Mouse (Mus musculus): Measurements from ENCODE around the gene Sez6. TPM values are rescaled to one million over a fixed set of nuclear protein-coding genes. Genes with fewer than 3 reads are reported as not detected.

Gene Sez6
- total RNA-seq, 1 experiment from 2014 or later, result not detected

DNA sequence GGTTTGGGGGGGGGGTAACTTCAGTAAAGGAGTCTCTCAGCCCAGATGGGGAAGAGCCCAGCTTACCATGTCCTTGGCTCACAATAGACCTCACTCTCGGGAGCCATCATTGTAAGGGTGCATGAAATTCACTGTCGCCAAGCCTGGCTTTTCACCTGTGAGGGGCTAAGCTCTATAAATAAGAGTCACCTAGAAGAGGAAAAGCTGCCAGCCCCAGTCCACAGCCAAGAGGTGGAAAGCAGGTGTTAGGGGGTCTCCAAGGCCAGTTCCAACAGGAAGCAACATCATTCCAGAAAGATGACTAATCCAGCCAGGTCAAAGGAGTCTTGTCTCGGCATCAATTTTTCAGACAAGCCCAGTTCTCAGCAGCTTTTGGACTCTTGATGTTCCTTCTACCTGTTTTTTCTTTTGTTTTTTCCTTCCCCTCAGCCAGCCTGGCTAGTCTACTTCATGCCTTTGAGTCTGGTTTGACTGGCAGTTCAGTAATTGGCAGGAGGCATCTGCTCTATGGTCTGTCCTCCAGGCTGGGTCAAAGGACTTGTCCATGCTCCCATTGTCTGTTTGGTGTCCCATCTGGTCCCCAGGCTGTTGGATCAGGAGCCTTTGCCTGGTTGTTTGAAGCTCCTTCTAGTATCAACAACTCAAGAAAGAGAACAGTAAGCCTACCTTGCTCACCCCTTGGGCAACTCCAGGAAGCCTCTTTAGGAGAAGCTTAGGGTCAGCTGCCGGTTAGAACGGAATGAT is 4.1 kb downstream of the Sez6 start:
- ATAC-seq (ENCODE audit: extremely low read depth, insufficient number of reproducible peaks, low FRiP score, poor library complexity, severe bottlenecking), result no peak

DNA sequence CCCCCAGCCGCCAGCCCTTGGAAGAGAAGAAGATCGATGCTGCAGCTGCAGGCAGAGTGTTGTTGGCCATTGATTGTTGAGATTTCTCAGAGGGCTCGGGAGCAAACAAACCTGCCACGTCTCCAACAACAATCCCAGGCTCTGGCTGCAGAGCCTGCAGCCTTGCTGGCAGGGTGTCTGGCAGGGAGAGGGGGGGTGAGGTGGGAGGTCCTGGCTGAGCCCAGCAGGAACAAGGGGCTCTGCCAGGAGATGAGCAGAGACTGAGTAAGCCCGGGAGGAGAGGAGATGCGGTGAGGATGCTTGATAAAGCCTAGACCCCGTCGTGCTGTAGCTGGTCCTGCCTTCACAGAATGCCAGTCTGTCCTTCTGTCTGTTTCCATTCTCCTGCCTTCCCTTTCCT is 6.2 kb downstream of the Sez6 start:
- no peak for ATAC-seq (ENCODE audit: extremely low read depth, insufficient number of reproducible peaks, low FRiP score, poor library complexity, severe bottlenecking)

DNA sequence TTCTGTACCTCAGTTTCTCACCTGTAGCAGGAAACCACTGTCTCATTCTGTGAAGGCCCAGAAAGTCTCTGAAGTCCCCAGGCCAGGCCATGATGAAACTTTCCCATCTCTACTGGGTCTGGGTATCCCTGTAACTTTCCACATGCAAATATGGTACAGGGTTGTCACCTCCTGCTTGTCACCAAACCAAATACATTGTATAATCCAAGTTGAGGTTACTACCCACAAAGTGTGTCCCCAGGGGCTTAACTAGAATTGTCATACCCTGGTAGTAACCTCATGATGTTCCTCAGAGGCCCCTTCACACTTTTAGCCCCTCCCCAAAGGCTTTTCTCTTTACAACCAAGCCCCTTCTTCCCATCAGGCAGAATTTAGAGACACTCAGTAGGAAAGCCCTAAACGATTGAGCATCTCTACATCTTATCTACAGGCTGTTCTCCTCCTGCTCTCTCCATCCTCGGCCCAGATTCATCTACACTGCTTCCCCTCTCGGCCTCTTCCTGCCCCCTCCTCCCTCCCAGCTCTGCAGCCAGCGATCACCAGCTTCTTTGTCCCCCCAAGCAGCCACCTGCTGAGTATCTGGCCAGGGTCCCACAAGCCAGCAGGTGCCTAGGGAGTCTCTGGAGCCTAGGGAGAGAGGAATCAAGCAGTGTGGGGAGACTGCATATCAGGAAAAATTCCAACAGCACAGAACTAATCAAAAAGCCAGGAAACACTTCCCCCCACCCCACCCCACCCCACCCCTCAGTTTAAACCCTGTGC is 7.2 kb downstream of the Sez6 start:
- ATAC-seq (ENCODE audit: extremely low read depth, insufficient number of reproducible peaks, low FRiP score, poor library complexity, severe bottlenecking), result no peak

DNA sequence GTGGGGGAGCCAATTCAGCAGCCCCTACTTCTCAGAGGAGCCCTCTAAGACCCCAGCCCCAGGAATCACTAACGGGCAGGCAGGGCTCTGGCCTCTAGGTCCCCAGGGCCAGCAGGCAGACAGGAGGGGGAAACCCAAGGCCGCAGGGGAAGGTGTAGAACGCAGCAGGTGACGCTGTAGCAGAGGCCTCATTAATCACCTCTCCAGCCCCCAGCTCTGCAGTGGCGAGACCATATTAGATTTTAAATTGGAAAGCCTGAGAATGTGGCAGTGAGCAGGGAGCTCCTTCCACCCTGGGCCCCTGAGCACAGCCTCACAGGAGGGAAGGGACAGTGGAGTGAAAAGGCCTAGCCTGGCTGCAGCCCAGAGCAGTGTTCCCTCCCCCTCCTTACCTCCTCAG is 11.6 kb downstream of the Sez6 start:
- ATAC-seq (ENCODE audit: extremely low read depth, insufficient number of reproducible peaks, low FRiP score, poor library complexity, severe bottlenecking), result no peak

DNA sequence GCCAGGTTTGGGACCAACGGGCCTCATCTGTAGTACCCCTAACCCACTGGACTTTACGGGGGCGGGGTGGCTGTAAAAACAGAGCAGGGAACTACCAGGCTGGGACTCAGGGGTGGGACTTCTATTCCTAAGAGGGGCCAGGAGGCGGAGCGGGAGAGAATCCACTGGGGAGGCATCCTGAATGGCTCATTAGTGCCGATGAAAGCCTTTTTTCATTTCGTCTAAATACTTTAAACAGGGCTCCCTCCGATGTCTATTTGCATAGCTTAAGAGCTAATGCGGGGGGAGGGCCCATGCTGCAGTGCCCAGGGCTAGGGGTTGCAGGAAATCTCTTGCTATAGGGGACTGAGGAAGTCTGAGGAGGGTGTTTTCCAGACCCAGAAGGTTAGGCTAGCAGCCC is 17.3 kb downstream of the Sez6 start:
- ATAC-seq (ENCODE audit: extremely low read depth, insufficient number of reproducible peaks, low FRiP score, poor library complexity, severe bottlenecking), result no peak

DNA sequence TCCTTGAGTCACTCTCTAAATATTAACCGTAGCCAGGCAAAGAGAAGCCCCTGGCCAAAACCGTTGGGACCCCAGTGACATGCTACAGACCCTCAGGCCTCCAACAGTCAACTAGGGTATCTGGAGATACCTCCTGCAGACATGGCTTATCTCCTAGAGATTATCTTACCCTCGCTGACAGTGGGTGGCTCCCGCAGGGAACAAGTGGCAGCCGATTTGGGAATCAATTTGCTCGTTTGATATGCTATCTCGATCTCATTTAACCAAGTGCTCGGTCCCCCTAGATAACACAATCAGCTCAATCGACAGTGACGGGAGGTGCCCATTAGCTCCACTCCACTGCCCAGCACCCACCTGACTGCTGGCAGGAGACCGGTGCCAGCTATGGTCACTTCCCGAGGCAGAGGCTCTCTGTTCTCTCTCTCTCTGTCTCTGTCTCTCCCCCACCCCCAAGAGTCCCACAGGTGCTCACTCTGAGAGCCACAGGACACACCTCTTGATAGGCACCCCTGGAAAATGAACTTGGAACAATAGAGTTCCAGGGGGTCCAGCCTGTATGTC is 19.6 kb downstream of the Sez6 start:
- no peak for ATAC-seq (ENCODE audit: extremely low read depth, insufficient number of reproducible peaks, low FRiP score, poor library complexity, severe bottlenecking)

DNA sequence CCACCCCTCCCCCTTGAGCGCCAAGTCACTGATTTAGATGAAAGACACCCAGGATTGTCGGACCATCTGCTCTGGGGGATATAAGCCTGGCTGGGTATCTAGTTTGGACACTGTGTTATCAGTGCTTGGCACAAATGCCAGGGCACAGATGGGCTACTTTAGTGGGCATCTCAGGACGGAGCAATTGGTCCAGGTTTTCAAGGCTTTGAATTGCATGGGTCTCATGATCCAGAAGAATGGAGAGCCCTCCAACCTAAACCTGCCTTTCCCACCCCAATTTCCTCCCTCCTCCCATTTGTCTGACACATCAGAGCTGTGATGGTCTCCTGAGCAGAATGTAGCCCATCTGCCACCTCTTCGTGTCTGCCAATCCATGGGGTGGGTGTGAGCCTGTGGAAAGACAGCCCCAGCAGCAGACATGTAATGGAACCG is 20.2 kb downstream of the Sez6 start:
- no peak for ATAC-seq (ENCODE audit: extremely low read depth, insufficient number of reproducible peaks, low FRiP score, poor library complexity, severe bottlenecking)

DNA sequence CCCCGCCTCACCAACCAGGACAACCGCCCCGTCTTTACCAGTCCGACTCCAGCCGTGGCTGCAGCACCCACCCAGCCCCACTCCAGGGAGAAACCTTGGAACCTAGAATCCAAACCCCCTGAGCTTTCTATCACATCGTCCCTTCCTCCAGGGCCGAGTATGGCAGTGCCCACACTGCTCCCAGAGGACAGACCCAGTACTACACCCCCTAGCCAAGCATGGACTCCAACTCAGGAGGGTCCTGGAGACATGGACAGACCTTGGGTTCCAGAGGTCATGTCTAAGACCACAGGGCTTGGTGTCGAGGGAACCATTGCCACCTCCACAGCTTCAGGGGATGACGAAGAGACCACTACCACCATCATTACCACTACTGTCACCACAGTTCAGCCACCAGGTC is 23.1 kb downstream of the Sez6 start:
- ATAC-seq (ENCODE audit: extremely low read depth, insufficient number of reproducible peaks, low FRiP score, poor library complexity, severe bottlenecking), result 0 out of 2 replicates have a peak, but pooled peaks have one; percentile 6

DNA sequence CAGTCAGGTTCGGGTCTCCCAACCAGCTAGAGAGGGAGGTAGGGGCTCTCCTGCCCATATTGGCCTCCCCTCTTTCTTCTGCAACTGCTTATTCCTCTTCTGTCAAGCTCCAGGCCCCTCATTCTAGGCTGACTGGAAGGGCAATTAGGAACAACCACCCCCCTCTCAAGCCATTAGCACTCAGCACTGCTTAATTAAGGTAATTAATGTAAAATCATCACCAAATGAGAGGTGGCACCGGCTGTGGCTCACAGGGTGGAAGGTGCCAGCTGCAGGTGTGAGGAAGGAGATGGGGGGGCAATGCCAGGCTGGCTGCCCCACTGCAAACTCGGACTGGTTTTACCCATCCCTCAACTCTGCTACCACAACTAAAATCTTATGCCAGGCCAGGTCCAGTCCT is 25.8 kb downstream of the Sez6 start:
- ATAC-seq (ENCODE audit: extremely low read depth, insufficient number of reproducible peaks, low FRiP score, poor library complexity, severe bottlenecking), result no peak

DNA sequence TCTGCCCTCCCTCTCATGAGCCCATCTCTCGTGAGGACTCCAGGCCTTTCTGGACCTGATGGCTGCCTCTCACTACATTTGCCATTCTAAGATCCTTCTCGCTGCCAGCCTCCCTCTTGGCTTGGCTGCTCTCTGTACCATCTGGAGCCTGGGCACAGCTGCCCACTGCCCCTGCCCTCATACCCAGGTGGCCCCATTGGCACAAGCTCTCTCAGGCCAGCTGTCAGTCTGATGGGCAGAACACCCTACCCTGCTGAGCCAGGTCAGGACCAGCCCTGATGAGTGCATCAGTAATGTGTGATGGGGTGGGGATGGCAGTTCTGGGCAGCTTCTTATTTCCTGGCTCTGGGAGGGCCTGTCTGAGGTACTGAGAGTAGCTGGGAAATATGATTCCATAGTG is 27.7 kb downstream of the Sez6 start:
- no peak for ATAC-seq (ENCODE audit: extremely low read depth, insufficient number of reproducible peaks, low FRiP score, poor library complexity, severe bottlenecking)

DNA sequence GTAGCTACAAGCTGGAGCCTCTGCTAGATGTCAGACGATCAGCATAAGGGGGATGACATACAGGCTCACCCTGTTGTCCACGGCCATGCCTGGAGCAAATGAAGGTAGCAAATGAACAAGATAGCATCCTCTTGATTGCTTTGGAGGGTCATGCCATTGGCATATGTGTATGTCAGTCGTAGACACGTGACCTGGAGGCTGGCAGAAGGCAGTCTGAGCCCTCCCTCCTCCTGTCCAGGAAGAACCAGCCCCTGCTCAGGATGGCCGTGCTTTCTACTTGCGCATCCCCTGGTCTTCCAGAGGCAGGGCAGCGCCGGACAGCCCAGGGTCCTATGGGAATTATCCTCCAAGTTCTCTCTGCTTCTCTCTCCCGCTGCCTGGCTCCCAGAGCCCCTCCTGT is 28.3 kb downstream of the Sez6 start:
- no peak for ATAC-seq (ENCODE audit: extremely low read depth, insufficient number of reproducible peaks, low FRiP score, poor library complexity, severe bottlenecking)

DNA sequence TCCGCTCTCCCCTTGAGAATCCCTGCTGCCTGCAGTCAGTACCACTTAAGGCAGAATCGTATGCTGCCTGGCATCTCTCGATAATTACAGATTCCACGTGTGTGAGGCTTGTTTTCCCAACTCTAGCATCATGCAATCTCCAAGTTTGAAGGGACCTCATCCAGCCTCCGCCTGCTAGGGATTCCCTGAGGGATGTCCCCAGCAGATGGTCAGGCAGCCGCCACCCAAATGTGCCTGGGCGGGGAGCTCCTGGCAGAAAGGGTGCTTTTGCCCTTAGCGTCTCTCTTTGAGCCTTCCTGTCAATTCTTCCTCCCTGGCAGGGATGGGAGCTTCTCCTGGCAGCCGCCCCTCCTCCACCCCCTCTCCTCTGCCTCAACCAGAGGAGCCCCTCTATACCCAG is 29.6 kb downstream of the Sez6 start:
- ATAC-seq (ENCODE audit: extremely low read depth, insufficient number of reproducible peaks, low FRiP score, poor library complexity, severe bottlenecking), result no peak

DNA sequence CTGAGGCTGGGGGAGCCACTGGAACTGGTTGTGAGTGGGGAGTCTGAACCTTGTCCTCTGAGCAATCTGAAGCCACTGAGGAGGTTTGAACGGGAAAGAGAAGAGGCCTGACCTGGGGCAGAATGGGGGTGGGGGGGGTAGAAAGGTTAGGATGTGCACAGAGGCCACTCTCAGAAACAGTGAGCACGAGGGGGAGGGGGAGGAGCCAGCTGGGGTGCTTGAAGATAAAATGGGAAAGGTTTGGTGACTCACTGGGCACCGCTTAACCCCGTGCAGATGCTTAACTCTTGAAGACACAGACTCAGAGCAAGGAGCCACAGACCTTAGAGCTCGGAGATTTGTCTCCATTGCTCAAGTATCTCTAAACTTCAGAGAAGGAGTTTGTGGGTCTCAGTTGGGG is 30.3 kb downstream of the Sez6 start:
- ATAC-seq (ENCODE audit: extremely low read depth, insufficient number of reproducible peaks, low FRiP score, poor library complexity, severe bottlenecking), result no peak

DNA sequence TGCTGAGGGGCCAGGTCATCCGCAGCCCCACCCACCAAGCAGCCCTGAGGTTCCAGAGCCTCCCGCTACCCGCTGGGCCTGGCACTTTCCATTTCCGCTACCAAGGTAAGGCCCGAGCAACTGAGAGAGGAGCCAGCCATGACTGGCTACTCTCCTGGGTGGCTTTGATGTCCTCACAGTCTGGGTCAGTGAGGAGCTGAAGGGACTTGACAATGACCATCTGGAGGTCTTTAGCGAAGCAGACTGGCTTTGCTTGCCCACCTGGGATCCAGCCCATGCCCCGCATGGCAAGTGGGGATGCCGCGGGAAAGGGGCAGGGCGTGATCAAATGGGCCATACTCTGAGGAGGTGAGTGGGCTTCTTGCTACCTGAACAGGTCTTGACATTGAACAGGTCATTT is 32.3 kb downstream of the Sez6 start:
- no peak for ATAC-seq (ENCODE audit: extremely low read depth, insufficient number of reproducible peaks, low FRiP score, poor library complexity, severe bottlenecking)

DNA sequence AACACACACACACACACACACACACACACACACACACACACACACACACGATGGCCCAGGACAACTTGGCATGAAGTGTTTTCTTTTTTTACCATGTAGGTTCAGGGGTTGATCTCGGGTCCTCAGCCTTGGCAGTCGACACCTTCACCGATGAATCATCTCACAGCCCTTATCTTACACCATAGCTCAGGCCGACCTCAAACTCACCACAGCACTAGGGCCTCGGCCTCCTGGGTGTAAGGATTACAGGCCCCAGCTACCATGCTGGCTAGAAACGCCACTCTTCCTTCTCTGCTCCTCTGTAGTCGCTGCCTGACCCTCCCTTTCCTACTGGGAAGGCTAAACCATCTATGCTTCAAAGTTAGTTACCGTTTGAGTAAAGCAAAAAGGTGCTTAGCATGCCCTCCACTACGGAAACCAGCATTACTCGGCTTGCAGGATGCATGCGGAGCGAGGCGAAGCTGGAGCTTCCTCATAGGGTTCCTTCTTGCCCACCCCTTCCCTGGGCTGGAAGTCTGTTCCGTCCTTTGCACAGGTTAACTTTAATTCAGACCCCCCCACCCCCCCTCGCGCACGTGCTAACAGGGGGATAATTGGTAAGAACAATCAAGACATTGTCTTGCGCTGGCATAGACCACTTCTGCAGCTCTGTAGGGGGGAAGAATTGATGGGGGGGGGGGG is 34.0 kb downstream of the Sez6 start:
- no peak for ATAC-seq (ENCODE audit: extremely low read depth, insufficient number of reproducible peaks, low FRiP score, poor library complexity, severe bottlenecking)

DNA sequence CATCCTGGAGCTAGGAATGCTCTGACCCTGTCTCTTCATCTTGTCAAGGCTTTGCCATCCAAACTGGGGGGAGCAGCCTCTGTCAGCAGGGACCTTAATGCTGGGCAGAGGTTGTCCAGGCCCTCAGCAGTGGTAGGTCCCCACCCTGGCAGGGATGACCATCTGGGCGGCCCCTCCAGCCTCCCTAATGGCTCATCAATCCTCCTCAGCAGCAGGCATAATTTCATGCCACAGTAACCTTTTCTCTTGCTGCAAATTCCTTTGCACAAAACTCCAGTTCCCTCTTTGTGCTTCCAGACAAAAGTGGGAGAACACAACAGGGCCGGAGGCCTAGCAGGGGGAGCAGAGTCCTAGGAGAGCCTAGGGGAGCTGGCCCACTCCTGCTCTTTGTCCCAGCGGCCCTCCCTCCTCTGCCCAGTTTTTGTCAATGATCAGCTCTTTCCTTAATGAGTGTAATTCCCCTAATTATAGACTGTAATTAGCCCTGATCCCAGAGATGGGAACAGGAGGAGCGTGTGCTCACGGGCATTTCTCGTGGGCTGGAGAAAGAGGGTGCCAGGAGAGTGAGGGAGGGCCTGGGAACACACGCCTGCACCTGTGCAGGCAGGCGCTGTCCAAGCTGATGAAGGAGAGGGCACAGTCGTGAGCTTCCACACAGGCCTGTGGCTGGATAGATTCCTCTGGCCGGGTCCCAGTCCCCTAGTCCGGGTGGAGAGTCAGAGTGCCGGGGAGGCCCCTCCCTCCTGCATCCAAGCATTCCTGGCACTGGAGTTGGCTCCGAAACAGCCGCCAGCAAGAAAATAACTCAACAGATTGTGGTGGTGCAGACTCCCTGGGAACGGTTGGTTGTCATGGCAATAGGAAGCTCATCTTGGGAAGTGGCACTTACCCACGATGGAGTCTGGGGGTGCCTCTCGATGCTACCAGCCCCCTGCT is 34.8 kb downstream of the Sez6 start:
- ATAC-seq (ENCODE audit: extremely low read depth, insufficient number of reproducible peaks, low FRiP score, poor library complexity, severe bottlenecking), result no peak

DNA sequence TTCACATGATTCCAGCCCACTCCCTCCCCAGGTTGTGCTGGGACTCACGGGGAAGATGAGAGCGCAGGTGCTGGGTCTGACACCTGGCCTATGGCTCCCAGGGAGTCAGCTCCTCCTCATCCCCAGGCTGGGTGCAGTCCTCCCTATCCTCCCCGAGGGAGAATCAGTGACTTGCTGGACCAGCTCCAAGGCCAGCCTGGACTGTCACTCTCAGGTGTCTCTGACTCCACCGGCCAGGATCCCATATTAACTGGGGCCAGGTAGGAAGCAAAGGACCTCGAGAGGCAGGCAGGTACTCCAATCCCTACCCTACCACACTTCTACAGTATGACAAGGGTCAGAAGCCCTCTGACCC is 35.4 kb downstream of the Sez6 start:
- ATAC-seq (ENCODE audit: extremely low read depth, insufficient number of reproducible peaks, low FRiP score, poor library complexity, severe bottlenecking), result no peak

DNA sequence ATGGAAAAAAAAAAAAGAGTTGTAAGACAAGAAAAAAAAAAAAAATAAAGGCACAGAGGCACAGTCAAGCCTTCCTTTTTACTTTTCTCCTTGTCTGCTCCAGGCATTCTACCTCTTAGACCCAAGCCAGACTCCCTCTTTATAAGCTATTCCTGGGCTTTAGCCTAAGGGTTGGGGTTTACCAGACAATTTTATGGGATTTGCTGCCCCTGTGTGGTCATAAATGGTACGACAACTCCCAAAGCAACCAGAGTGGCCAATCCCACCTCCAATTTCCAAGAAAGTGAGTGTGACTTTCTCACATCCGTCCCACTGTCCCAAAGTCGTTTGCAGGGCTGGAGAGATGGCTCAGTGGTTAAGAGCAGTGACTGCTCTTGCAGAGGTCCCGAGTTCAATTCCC is 36.5 kb downstream of the Sez6 start:
- ATAC-seq (ENCODE audit: extremely low read depth, insufficient number of reproducible peaks, low FRiP score, poor library complexity, severe bottlenecking), result no peak

DNA sequence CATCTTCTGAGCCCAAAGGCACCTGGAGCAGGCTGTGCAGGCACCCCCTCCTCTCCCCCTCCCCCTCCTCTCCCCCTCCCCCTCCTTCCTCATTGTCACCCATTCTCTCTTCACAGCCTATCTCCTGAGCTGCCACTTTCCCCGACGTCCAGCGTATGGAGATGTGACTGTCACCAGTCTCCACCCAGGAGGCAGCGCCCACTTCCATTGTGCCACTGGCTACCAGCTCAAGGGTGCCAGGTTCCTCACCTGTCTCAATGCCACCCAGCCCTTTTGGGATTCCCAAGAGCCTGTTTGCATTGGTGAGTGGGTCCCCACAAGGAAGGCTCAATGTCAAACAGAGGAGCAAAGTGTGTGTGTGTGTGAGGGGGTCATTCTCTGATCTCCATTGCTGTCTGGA is 38.2 kb downstream of the Sez6 start:
- no peak for ATAC-seq (ENCODE audit: extremely low read depth, insufficient number of reproducible peaks, low FRiP score, poor library complexity, severe bottlenecking)
